Mouse (Mus musculus) large intestine, adult 2 months (tissue): ENCODE data around the gene Stx7. TPM values are rescaled to one million over a fixed set of nuclear protein-coding genes. Genes with fewer than 3 reads are reported as not detected.

Source experiments
- DNase-seq: peaks from one replicate; pipeline ENCODE4 v3.0.0-alpha.2; 2012; ENCODE audit warnings: low read depth, low spot score
- WGBS: fragments of 180-500 bp; shearing (Covaris S2); methylation state at CpG from one replicate; pipeline ENCODE4 v1.1.7; 2018; 5-methylcytosine and 5-hydroxymethylcytosine counted together
- polyA plus RNA-seq: library from polyadenylated mRNA; depleted of rRNA; stranded (reverse); fragments of >200 nt; gene quantifications from 2 replicates; pipeline ENCODE4 v1.2.3, GENCODE M21; 2012

Gene Stx7
- polyA plus RNA-seq, 1 experiment = 71.2 TPM

DNA sequence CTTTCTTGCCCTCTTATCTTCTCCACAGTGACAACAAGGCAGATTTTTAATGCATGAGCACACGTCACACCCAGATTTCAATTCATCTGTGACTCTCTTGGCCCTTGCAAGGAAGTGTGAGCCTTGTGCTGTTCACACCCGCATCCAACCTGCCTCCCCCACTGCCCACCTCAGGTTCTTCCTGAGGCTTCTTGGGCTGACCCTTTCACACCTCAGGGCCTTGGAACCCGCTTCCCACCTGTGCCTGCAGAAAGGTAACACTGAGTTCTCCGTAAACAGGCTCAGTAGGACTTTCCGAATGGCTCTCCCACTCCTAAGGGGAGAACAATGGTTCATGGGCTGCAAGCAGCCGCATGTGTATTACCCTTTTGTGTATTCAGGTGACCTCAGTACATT lies 15.8 kb downstream of the Stx7 start:
- WGBS = 66% methylated on average over 6 of the region's 6 CpGs
- DNase-seq = no peak

DNA sequence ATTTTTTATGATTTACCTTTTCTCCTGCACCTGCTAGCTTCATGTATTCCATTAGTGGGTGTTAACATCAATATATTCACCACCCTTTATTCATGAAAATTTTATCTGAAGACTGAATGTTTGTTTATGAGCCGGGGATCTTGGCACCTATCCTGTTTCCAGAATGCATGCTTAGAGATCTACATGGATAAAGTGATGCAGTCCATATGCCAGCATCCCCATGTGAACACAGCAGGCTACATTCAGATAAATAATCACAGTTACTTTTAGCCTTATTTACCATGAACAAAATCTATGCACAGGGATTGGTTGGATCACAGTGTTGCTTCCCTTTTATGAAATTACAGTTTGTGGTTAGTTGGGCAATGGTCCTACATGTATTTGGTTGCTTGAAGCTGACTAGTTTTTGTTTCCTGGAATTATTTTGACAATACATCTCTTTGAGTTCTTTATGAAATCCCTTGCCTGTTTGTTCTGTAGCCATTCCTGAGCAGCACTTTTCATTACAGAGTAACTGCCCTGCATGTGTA lies 16.5 kb downstream of the Stx7 start:
- no peak for DNase-seq
- 30% methylated on average over 1 of the region's 1 CpGs for WGBS

DNA sequence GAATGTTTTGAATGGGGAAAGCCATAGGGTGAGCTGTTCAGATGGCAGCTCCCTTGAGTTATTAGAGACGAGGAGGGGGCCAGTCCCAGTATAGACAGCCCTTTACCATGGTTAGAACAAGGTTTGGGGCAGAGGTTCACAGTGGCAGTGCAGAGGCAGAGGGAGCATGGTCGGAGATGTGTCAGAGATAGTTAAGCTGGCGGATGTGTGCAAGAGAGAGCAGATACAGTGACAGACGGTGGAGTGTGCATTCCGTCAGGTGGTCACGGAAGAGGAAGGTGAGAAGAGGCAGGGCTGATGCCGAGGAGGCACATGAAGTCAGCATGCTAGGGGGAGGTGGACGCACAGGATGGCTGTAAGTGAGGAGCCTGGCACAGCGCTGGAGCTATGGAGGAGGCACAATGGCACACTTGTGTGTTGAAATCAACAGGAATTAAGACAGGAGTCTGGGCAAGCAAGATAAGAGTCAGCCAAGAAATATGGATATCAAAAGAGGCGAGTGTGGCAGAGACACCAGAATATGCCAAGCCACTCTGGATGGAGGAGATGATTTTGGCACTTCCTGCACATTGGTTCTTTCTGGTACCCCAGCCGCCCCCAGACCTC lies 19.0 kb downstream of the Stx7 start:
- WGBS = 71% methylated on average over 11 of the region's 11 CpGs
- no peak for DNase-seq

DNA sequence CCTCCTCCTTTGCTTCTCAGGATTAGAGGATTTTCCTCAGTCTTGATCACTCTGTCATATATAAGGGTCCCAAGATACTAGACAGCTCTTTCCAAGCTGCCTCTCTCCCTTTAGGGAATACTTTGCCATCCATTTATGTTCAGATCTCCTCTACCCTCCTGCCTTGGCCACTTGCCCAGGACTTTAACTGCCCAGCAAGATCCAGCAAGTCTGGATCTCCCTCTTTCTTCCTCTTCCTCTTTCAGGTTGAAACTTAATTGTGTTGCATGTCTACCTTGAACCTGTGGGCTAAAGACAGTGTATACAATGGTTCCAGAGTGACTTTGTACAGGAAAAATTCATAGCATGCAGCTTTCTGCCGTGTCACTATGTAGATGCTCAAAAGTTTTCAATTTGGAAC lies 19.8 kb downstream of the Stx7 start:
- WGBS = 29% methylated on average over 1 of the region's 1 CpGs
- DNase-seq = no peak

DNA sequence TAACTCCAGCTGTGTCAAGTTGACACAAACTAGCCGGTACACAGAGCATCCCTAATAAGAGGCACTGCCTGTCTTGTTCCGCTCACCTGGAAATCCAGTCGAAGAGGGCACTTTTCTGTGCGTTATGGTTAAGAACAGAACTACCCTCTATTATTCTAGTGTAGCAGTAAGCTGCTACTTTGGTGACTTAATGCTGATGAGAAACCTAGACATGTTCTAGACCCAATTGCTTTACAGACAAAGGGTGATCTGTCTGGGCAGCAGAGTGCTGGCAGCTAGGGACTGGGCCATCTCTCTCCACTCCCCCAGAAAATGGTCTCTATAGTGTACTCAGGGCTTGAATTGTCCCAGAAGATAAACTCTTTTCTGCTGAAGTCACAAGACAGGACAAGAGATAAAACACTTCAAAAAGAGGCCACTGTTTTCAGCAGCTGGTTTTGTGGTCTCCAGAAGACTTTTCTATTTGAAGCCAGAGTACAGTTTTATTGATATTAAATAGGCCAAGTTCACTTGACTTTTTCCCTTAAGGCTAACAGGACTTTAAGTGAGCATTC lies 22.9 kb downstream of the Stx7 start:
- WGBS = 89% methylated on average over 4 of the region's 4 CpGs
- no peak for DNase-seq

DNA sequence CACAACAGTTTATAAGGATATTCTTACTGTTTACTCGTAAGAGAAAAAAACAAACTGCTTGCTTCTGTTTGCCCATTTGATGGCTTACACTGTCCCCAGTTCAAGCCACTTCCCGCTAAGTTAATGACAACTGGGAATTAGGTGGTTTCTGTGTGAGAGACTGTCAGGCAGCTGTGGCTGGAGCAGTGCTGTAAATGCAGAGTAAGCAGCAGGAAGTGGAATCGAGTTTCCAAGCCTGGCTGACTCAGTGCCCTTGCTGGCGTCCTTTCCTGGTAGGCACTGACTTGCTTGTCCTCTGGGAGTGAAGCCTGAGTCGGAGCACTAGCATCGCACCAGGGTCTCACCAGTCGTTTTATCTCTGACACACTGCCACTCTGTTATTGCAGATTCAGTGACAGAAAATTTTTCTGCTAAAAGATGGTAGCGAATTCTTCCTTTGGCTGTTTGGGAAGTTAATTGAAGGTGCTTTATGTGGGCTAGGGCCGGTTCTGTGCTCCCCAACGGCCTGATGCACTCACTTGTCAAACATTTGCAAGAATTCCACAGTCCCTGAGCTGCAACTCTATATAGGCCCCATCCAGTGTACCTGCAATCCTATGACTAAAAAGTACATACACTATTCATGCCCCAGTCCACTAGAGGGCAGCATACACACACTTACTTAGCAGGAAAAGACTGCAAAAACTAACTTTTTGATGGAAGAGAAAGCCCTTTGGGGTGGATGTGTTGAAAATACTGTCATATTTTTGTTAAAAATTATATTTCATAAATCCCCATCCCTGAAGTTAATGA lies 24.3 kb downstream of the Stx7 start:
- 34% methylated on average over 10 of the region's 10 CpGs for WGBS
- no peak for DNase-seq

DNA sequence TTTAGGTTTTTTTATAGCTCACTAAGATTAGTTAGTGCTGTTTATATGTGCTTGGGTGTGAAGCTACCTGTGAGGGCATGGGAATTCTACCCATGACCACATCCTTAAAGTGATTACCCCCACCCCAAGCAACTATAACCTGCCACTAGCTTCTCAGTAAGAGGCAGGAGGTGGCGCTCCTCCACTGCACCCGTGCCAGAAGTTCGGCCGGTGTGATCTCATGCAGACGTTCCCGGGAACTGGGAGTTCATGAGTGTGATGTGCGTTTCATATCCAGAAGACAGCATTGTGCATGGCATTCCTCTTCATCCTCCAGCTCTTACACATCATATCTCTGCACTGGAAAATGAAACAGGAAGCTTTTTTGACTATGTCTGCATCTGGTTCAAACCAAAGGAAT lies 41.3 kb downstream of the Stx7 start:
- DNase-seq = no peak
- 47% methylated on average over 7 of the region's 7 CpGs for WGBS

DNA sequence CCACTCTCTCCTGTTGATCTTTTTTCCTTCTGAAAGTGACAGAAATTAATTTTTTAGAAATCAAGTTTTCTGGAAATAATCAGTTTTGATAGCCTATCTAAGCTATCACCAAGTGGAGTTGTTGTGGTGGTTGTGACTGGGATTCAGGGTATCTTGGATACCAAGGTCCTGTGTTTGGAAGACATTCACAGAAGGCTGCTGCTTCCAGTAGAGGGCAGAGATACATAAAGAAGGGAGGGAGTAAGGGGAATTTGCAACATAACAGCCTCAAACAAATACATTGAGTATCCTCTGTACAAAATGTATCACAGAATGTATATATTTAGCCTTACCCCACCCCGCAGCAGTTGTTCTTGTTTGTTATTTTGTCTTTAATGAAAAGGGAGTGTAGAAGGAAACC lies 42.9 kb downstream of the Stx7 start:
- WGBS = 69% methylated on average over 1 of the region's 1 CpGs
- DNase-seq = no peak

DNA sequence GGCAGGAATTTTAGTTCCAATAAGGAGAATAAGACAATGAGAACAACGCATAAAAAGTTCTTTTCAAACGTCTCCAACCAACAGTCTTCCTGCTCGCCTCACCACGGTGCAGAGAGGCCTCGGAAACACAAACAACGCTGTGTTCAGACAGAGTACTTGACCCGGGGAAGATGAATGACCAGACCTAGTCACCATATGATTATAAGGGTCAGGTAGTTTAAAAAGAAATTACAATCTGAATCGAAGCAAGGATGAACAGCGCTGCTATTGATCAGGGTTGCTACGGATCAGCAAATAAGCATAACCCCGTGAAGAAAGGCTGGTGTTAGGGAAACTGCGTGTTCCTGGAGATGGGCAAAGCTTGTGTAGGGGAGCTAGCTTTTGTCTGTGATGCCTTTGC lies 50.2 kb downstream of the Stx7 start:
- 80% methylated on average over 12 of the region's 12 CpGs for WGBS
- no peak for DNase-seq

DNA sequence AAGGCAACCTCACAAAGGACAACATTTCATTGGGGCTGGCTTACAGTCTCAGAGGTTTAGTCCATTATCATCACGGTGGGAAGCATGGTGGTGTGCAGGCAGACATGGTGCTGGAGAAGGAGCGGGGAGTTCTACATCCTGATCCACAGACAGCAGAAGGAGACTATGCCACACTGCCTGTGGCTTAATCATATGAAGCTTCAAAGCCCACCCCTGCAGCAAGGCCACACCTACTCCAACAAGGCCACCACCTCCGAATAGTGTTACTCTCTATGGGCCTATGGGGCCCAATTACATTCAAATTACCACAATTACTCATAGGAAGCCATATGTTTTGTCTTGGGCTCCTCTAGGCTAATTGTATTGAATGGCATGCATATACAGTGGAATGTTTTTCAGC lies 51.0 kb downstream of the Stx7 start:
- no peak for DNase-seq
- WGBS = 91% methylated on average over 3 of the region's 3 CpGs

DNA sequence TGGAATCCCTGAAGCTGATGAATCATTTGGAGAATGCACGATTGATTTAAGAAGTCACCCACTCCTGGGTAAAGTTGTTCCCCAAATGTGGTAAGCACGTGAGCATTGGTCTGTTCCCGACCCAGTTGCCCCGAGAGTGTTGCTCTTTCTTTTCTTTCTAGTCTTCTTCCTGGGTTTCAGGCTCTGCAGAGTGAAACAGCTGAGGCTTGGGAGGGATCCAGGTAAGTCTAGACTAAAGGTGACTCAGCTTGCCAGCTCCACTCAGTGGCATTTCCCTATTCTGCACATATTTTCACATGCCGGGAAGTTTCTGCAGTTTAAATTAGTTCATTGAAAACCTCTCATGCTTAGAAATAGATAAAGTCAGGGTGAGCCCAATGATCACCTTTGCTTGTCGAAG lies 61.0 kb downstream of the Stx7 start:
- 76% methylated on average over 6 of the region's 6 CpGs for WGBS
- no peak for DNase-seq

DNA sequence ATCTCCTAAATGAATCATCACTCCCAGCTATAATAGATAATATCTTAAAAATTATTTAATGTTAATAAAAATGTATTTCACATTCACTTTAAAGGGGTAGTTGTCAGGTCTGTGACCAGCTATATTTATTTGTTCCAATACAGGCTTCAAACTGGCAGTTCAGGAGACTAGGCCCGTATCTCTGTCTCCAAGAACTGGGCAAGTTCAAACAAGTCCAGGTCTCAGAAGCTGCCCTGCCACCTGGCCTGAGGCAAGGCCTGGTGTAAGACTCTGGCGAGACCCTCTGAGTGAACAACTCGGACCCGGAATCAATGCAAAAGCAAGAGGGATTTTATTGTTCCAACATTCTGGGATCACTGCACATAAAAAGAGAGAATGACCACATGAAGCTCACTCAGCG lies 64.2 kb downstream of the Stx7 start:
- 86% methylated on average over 5 of the region's 5 CpGs for WGBS
- DNase-seq = no peak

DNA sequence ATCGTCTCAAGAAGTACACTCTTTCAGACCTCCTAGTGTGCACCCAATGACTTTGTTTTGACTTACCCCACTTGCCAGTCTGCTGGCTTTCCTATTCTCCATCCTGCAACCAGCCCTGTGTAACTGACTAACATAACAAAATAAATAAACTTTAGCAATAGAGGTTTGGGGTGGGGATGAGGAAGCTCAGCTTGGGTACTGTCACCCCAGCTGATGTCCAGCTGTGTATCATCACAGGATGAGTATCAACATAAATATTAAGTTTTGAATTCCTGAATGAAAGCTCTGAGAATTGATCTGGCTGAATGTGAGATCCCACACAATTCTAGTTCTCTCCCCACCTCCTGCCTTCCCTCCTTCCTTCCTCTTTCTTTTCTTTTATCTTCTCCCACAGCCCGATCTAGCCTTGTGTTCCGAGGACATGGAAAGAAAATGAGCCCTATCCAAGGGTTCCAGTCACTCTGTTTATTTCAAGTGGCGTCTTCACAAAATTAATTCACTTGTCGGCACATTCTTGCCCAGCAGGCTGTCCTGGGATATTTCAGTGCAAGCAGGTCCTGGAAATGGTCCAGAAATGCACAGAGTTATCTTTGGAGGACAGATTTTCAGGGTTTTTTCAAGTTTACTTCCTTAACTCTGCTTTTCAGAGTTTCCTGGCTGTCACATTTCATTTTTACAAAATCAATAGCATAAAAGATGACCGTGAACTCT lies 68.6 kb downstream of the Stx7 start:
- DNase-seq = no peak
- 49% methylated on average over 6 of the region's 6 CpGs for WGBS

DNA sequence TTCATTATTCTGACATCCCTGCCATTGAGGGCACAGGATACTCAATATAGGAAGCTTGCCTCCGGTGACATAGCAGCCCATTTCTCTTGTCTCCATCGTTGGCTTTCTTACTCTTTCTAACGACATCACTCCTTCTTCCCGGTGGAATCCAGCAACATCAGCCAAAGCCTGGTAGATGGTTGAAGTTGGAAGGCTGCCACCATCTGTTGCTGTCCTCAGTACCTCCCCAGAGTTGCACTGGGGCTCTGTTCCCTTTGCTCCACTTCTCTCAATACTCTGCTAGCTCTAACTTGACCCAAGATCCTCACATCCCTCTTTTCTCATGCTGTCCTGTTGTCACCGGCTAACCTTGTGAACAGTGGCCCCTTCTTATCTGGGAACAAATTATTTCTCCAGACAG lies 71.8 kb downstream of the Stx7 start:
- WGBS = 75% methylated on average over 5 of the region's 5 CpGs
- no peak for DNase-seq

DNA sequence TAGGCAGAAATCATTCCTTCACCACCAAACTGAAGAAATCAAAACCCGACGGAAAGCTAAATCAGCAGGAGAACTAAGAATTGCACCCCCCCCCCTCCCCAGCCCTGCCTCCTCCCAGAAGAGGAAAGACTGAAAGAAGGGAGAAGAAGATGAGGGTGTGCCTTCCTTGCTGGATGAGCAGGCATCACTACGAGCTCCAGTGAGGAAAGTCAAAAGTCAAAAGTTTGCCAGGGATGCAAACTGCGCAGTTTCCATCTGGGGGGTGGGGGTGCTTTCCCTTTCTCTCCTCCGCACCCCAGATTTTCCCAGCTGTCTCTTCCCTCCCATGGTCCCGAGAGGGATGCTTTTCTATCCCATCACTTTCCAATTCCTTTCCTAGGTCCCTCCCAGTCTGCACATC lies 73.8 kb downstream of the Stx7 start:
- DNase-seq = no peak
- WGBS = 11% methylated on average over 6 of the region's 6 CpGs

DNA sequence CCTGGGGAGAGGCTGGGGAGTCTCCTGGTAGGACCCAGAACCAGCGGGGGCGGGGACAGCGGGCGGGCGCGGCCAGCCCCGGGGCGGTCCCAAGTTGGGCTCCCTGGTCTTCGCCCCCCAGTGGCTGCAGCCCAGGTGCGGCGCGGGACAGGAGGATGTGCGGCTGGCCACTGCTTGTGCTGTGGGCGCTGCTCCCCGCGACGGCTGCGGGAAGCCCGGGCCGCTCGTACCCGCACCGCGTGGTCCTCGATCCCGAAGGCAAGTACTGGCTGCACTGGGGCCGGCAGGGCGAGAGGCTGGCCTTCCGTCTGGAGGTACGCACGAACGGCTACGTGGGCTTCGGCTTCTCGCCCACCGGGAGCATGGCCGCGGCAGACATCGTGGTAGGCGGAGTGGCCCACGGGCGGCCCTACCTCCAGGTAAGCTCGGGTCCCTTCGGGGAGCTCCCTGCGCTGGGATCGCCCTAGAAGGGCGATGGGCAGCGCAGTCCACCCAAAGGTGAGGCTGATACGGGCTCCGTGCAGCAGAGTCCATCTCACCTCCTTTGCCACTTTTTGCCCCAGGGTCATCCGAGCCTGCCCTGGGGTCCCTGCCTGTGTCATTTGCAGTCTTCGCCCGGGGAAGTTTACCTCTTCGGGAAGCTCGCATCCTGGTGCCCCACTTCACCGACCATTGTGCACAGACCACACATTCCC lies 74.5 kb downstream of the Stx7 start, which contains the start of gene Moxd1:
Gene Moxd1 (plus strand): TSS at position 69 of the 695 bp plus-strand sequence.
- no peak for DNase-seq
- 4% methylated on average over 56 of the region's 56 CpGs for WGBS

DNA sequence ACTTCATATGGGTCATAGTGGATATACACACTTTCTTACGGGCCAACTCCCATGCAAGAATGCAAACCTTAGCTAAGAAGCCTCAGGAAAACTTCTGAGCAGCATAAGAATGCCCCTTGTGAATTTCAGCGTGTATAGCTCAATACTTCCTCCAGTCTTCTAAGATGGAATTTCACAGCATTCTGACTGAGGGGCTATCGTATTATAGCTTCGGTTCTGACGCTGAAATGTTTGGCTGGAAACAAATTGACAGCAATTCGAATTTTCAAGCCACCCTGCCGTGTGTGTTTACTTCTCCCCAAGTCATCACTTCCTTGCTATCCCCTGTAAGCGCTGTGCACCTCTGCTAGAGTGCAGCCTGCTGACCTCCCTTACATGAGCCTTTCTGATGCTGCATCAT lies 75.5 kb downstream of the Stx7 start:
- DNase-seq = no peak
- WGBS = 48% methylated on average over 8 of the region's 8 CpGs

DNA sequence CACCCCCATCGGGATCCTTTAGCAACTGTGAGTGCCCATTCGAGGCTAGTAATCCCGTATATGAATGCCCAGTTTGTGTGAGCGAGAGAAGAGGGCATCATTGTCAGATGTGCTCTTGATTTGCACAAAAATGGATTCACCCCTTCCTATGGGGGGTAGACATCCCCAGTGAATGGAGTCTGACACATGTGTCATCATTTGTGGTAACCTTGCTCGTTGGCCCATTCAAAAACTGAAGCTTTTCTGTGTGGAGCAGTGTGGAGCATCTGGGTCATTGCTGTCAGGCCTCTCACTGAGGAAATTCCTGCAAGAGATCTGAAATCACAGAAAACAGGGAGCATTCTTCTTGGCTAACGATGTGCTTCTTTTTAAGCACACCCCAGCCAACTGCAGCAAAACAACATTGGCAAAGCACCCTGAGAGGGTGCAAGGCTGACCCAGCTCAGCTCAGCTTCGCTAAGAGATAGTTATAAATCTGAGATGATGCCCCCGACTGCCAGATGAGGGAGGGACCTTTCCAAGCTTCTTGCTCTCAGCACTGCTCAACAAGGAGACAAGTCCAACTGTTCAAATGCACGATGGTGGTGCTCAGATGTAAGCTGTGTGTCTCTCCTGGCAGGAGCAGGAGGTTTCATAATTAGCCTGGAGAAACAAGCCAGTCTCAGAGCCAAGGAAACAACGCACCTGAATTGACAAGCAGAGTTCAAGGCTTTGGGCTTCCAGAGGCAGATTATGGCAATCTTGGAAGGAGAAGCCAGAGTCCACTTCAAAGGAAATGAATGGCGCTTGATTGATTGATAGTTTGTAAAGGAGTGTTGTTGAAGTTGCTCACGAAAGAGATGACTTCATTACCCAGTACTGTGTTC lies 79.4 kb downstream of the Stx7 start:
- no peak for DNase-seq
- WGBS = 60% methylated on average over 12 of the region's 12 CpGs

DNA sequence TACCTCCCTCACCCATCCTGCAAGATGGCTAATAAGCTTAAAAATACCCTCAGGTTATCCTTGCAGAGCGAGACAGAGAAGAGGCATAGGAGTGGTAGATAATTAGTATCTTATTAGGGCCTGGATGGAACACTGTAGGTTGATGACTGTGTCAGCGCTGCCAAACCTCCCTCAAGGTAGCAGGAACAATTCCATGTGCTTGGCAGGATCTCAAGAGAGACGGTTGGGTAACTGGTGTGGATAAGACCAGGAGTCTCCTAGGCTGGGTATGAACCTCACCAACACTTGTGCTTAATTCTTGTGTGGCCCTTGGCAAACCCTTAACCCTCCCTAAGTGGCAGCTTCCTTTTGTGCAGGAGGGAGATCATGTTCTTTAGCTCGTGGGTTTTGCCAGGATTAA lies 83.2 kb downstream of the Stx7 start:
- no peak for DNase-seq
- WGBS = 73% methylated on average over 4 of the region's 4 CpGs
